Mouse (Mus musculus) CH12.LX (cell line): Measurements from ENCODE around the gene Pdia4. TPM values are rescaled to one million over a fixed set of nuclear protein-coding genes. Genes with fewer than 3 reads are reported as not detected.

Experiments
- DNase-seq: peaks from one replicate; pipeline ENCODE4 v3.0.0-alpha.2; 2013; ENCODE audit errors: extremely low read depth
- H3K27ac ChIP-seq: 2 replicates; pipeline ENCODE4 v1.5.1; 2012; ENCODE audit warnings: low read depth, mild to moderate bottlenecking, control low read depth, moderate library complexity; ENCODE audit not compliant: insufficient read depth
- H3K27me3 ChIP-seq: replicated peaks from 2 replicates; pipeline ENCODE3; 2012; ENCODE audit warnings: inconsistent platforms
- H3K36me3 ChIP-seq, 2 experiments: replicated peaks in 1 of 2; 2 replicates each; pipeline versions ENCODE3 to v1.6.1; 2012; ENCODE audit warnings: inconsistent platforms in 1 of 2, low read length in 1 of 2, mild to moderate bottlenecking in 1 of 2, mixed read lengths in 1 of 2, moderate library complexity in 1 of 2; ENCODE audit not compliant: control insufficient read depth in 1 of 2, insufficient read depth in 1 of 2
- H3K4me1 ChIP-seq, 2 experiments: 2 replicates each; pipeline ENCODE4 v1.6.1; 2012; ENCODE audit warnings: inconsistent platforms in 1 of 2, moderate library complexity in 1 of 2; ENCODE audit not compliant: insufficient read depth in 2 of 2, control insufficient read depth in 1 of 2
- H3K4me2 ChIP-seq: 2 replicates; pipeline ENCODE4 v1.6.1; 2012; ENCODE audit warnings: low read depth, mild to moderate bottlenecking, control low read depth; ENCODE audit not compliant: poor library complexity, insufficient read depth, severe bottlenecking
- H3K4me3 ChIP-seq, 3 experiments: fragments of 150-350 bp in 1 of 3; sonication (generic) in 1 of 3; replicated peaks in 1 of 3; 2 replicates each; pipeline versions ENCODE3 to v1.5.1; 2011 to 2012; ENCODE audit warnings: low read depth in 2 of 3, low read length in 2 of 3, mild to moderate bottlenecking in 2 of 3, moderate library complexity in 2 of 3, control low read depth in 1 of 3, improper control_type of control experiment in 1 of 3, inconsistent platforms in 1 of 3, mixed read lengths in 1 of 3; ENCODE audit not compliant: poor library complexity in 1 of 3
- H3K79me2 ChIP-seq: replicated peaks from 2 replicates; pipeline ENCODE4 v1.6.1; 2012; ENCODE audit warnings: mild to moderate bottlenecking, moderate library complexity; ENCODE audit not compliant: control insufficient read depth, poor library complexity, insufficient read depth, severe bottlenecking; ENCODE audit errors: extremely low read depth
- H3K9ac ChIP-seq: 2 replicates; pipeline ENCODE4 v1.6.1; 2012; ENCODE audit warnings: low read depth, mild to moderate bottlenecking, control low read depth, moderate library complexity; ENCODE audit not compliant: insufficient read depth
- H3K9me3 ChIP-seq: replicated peaks from 2 replicates; pipeline ENCODE3; 2012; ENCODE audit warnings: low read length, inconsistent platforms, mixed read lengths
- BHLHE40 ChIP-seq: IDR thresholded peaks from 2 replicates; pipeline ENCODE4 v1.6.1; 2011; ENCODE audit warnings: mild to moderate bottlenecking, low read depth, low read length, improper control_type of control experiment
- CHD1 ChIP-seq: IDR thresholded peaks from 2 replicates; pipeline ENCODE4 v1.6.1; 2012; ENCODE audit warnings: low read depth, low read length, improper control_type of control experiment, inconsistent platforms
- CHD2 ChIP-seq: IDR thresholded peaks from 2 replicates; pipeline ENCODE4 v1.6.1; 2011; ENCODE audit warnings: low read length, improper control_type of control experiment
- CTCF ChIP-seq, 2 experiments: IDR thresholded peaks in 1 of 2; conservative IDR thresholded peaks in 1 of 2; 2 replicates each; pipeline ENCODE4 v1.5.1; 2011 to 2012; ENCODE audit warnings: low read depth in 2 of 2, low read length in 2 of 2, improper control_type of control experiment in 1 of 2, inconsistent platforms in 1 of 2, mild to moderate bottlenecking in 1 of 2, moderate library complexity in 1 of 2
- E2F4 ChIP-seq: IDR thresholded peaks from 2 replicates; pipeline ENCODE4 v1.6.1; 2011; ENCODE audit warnings: low read depth, low read length, improper control_type of control experiment; ENCODE audit not compliant: insufficient replicate concordance
- ELF1 ChIP-seq: IDR thresholded peaks from 2 replicates; pipeline ENCODE4 v1.6.1; 2014; ENCODE audit warnings: low read depth, mild to moderate bottlenecking, inconsistent platforms, low read length, improper control_type of control experiment
- ETS1 ChIP-seq: conservative IDR thresholded peaks from 2 replicates; pipeline ENCODE4 v1.6.1; 2012; ENCODE audit warnings: low read depth, mild to moderate bottlenecking, inconsistent platforms, low read length, improper control_type of control experiment, moderate library complexity
- GABPA ChIP-seq: IDR thresholded peaks from 2 replicates; pipeline ENCODE4 v1.6.1; 2012; ENCODE audit warnings: low read depth, low read length, improper control_type of control experiment, inconsistent platforms; ENCODE audit not compliant: insufficient replicate concordance
- HCFC1 ChIP-seq: IDR thresholded peaks from 2 replicates; pipeline ENCODE4 v1.6.1; 2012; ENCODE audit warnings: low read depth, mild to moderate bottlenecking, inconsistent platforms, low read length, improper control_type of control experiment
- IRF4 ChIP-seq: IDR thresholded peaks from 2 replicates; pipeline ENCODE4 v1.6.1; 2014; ENCODE audit warnings: low read depth, mild to moderate bottlenecking, inconsistent platforms, low read length, improper control_type of control experiment
- JUN ChIP-seq: IDR thresholded peaks from 2 replicates; pipeline ENCODE4 v1.6.1; 2011; ENCODE audit warnings: low read depth, mild to moderate bottlenecking, low read length, improper control_type of control experiment, moderate library complexity; ENCODE audit not compliant: insufficient read depth
- JUND ChIP-seq: conservative IDR thresholded peaks from 2 replicates; pipeline ENCODE4 v1.6.1; 2011; ENCODE audit warnings: low read depth, low read length, improper control_type of control experiment
- KAT2A ChIP-seq: IDR thresholded peaks from 2 replicates; pipeline ENCODE4 v1.6.1; 2012; ENCODE audit warnings: low read length, improper control_type of control experiment, inconsistent platforms; ENCODE audit not compliant: insufficient replicate concordance
- MAFK ChIP-seq: IDR thresholded peaks from 2 replicates; pipeline ENCODE4 v1.6.1; 2011; ENCODE audit warnings: low read length, improper control_type of control experiment; ENCODE audit not compliant: insufficient replicate concordance
- MAX ChIP-seq: IDR thresholded peaks from 2 replicates; pipeline ENCODE4 v1.6.1; 2011; ENCODE audit warnings: low read length, improper control_type of control experiment
- MAZ ChIP-seq: IDR thresholded peaks from 2 replicates; pipeline ENCODE4 v1.6.1; 2012; ENCODE audit warnings: low read depth, mild to moderate bottlenecking, inconsistent platforms, low read length, improper control_type of control experiment, moderate library complexity
- MEF2A ChIP-seq: IDR thresholded peaks from 2 replicates; pipeline ENCODE4 v1.6.1; 2014; ENCODE audit warnings: low read depth, mild to moderate bottlenecking, inconsistent platforms, low read length, improper control_type of control experiment, borderline replicate concordance
- MXI1 ChIP-seq: IDR thresholded peaks from 2 replicates; pipeline ENCODE4 v1.6.1; 2011; ENCODE audit warnings: mild to moderate bottlenecking, low read depth, low read length, improper control_type of control experiment
- MYC ChIP-seq: IDR thresholded peaks from 2 replicates; pipeline ENCODE4 v1.6.1; 2011; ENCODE audit warnings: low read depth, mild to moderate bottlenecking, improper control_type of control experiment, low read length
- NELFE ChIP-seq: IDR thresholded peaks from 2 replicates; pipeline ENCODE4 v1.6.1; 2011; ENCODE audit warnings: low read depth, low read length, improper control_type of control experiment
- NRF1 ChIP-seq: IDR thresholded peaks from 2 replicates; pipeline ENCODE4 v1.6.1; 2014; ENCODE audit warnings: low read depth, mild to moderate bottlenecking, inconsistent platforms, low read length, improper control_type of control experiment, moderate library complexity
- PAX5 ChIP-seq: IDR thresholded peaks from 2 replicates; pipeline ENCODE4 v1.6.1; 2012; ENCODE audit warnings: low read length, inconsistent platforms, mixed read lengths
- POLR2A ChIP-seq: IDR thresholded peaks from 2 replicates; pipeline ENCODE4 v1.6.1; 2011; ENCODE audit warnings: low read depth, mild to moderate bottlenecking, improper control_type of control experiment, low read length
- RAD21 ChIP-seq: IDR thresholded peaks from 2 replicates; pipeline ENCODE4 v1.6.1; 2011; ENCODE audit warnings: low read depth, mild to moderate bottlenecking, low read length, improper control_type of control experiment, moderate library complexity
- RCOR1 ChIP-seq: conservative IDR thresholded peaks from 2 replicates; pipeline ENCODE4 v1.6.1; 2012; ENCODE audit warnings: low read depth, mild to moderate bottlenecking, inconsistent platforms, low read length, improper control_type of control experiment
- SIN3A ChIP-seq: IDR thresholded peaks from 2 replicates; pipeline ENCODE4 v1.6.1; 2012; ENCODE audit warnings: low read length, improper control_type of control experiment, inconsistent platforms
- SMC3 ChIP-seq: IDR thresholded peaks from 2 replicates; pipeline ENCODE4 v1.6.1; 2011; ENCODE audit warnings: low read depth, low read length, improper control_type of control experiment
- TBP ChIP-seq: conservative IDR thresholded peaks from 2 replicates; pipeline ENCODE4 v1.6.1; 2011; ENCODE audit warnings: low read depth, low read length, improper control_type of control experiment
- TCF12 ChIP-seq: IDR thresholded peaks from 2 replicates; pipeline ENCODE4 v1.6.1; 2014; ENCODE audit warnings: low read depth, mild to moderate bottlenecking, inconsistent platforms, low read length, improper control_type of control experiment
- UBTF ChIP-seq: IDR thresholded peaks from 2 replicates; pipeline ENCODE4 v1.6.1; 2012; ENCODE audit warnings: low read depth, mild to moderate bottlenecking, inconsistent platforms, low read length, improper control_type of control experiment, moderate library complexity
- ZC3H11A ChIP-seq: IDR thresholded peaks from 2 replicates; pipeline ENCODE4 v1.6.1; 2012; ENCODE audit warnings: low read depth, mild to moderate bottlenecking, inconsistent platforms, low read length, improper control_type of control experiment
- ZKSCAN1 ChIP-seq: IDR thresholded peaks from 2 replicates; pipeline ENCODE4 v1.6.1; 2012; ENCODE audit warnings: low read depth, inconsistent platforms, low read length, improper control_type of control experiment, borderline replicate concordance
- ZMIZ1 ChIP-seq: IDR thresholded peaks from 2 replicates; pipeline ENCODE4 v1.6.1; 2012; ENCODE audit warnings: low read depth, mild to moderate bottlenecking, inconsistent platforms, low read length, improper control_type of control experiment
- ZNF384 ChIP-seq: IDR thresholded peaks from 2 replicates; pipeline ENCODE4 v1.6.1; 2012; ENCODE audit warnings: low read depth, low read length, improper control_type of control experiment, inconsistent platforms
- dilution Hi-C: fragments of 300-500 bp; cut with MboI; formaldehyde crosslinking; loops from 2 replicates; pipeline ENCODE4 v1.14.3; 2020; ENCODE audit warnings: low sequenced_read_pairs; ENCODE audit not compliant: extremely low pct_unique_long_range_greater_than_20kb, extremely low pct_ligation_motif_present
- in situ Hi-C: fragments of 300-500 bp; cut with MboI; formaldehyde crosslinking; loops from 3 replicates; pipeline ENCODE4 v1.14.3; 2019; ENCODE audit warnings: low sequenced_read_pairs, low pct_ligation_motif_present, low pct_unique_long_range_greater_than_20kb, mixed read lengths
- polyA plus RNA-seq: library from polyadenylated mRNA; unstranded; fragments of >175 nt; gene quantifications from 2 replicates; pipeline ENCODE4 v1.2.1, GENCODE M21; 2012; ENCODE audit warnings: low read depth; ENCODE audit not compliant: insufficient read length
- total RNA-seq, 2 experiments: library from RNA; depleted of rRNA; stranded (reverse); fragments of 300-350 nt in 1 of 2; fragments of >200 nt in 1 of 2; gene quantifications; 2 replicates each; pipeline ENCODE4 v1.2.3; 2012 to 2014

Pdia4 gene
- total and polyA plus RNA-seq, 3 experiments, result 186 to 242 (median 204) TPM

DNA sequence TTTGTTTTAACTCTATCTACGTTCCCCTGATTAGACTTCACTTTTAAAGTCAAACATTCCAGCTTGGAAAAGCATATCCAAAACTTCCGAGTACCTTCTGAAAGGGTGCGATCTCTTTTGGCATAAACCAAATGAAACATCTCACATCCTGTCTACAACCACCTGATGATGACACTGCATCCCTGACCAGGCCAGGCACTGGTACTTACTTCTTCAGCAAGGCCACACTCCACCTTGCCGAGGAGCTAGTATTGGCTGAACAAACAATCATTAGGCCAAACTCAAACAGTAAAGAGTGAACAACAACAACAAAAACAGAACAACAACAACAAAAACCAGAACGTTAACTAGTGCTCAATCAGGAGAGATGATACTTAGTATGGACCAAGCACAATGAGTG lies 1.9 kb downstream of the Pdia4 start:
- peaks cover 16 to 32% of the 10 kb centered on the region in 2 experiments for H3K4me1 ChIP-seq
- dilution Hi-C loops, result no loop called here

DNA sequence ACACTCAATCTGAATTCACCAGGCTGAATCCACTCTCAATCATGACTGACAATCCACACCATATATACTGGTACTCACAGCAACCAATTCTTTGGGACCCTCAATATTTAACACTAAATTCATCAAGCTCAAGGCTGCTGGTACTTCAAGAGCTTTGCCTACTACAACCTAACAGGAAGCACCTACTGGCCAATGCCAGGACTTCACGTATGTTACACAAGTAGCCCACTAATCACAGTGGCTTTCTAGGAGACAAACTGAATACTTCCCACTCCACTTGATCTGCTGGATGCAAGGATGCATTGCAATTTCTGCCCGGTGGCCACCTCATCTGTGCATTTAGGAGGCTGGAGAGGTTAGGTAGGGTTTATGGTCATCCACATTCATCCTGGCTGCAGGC lies 3.0 kb downstream of the Pdia4 start:
- H3K36me3 ChIP-seq, result peaks cover 17% of the 10 kb centered on the region in 2 experiments
- peaks cover 73% of the 10 kb centered on the region for H3K79me2 ChIP-seq
- H3K27ac ChIP-seq, result peak overlapping the region; percentile 66; the same call in 1 of the 2 replicates
- TF ChIP-seq NRF1 (no peak), POLR2A (no peak), GABPA (no peak), ZNF384 (no peak), CHD2 (no peak), PAX5 (no peak), JUND (0 out of 2 replicates have a peak, but pooled peaks have one; percentile 15), IRF4 (no peak), ZKSCAN1 (no peak), NELFE (0 out of 2 replicates have a peak, but pooled peaks have one; percentile 21), RCOR1 (no peak), MAZ (no peak), ETS1 (no peak), E2F4 (no peak), CHD1 (no peak; the same call in 1 of the 2 replicates), MEF2A (no peak), MYC (no peak), TCF12 (no peak), JUN (no peak), BHLHE40 (no peak), SMC3 (no peak), CTCF (conservative IDR thresholded peaks at IDR 0.05 in 1 of 2, IDR thresholded peaks at IDR 0.05 in 1 of 2; ENCODE audit: low read depth in 2 of 2, low read length in 2 of 2) (peak in 1 of 2 experiments; percentile 17; a peak in 1 of 4 replicates)
- no peaks in the 10 kb centered on the region for H3K9me3 ChIP-seq
- no peaks in the 10 kb centered on the region for H3K27me3 ChIP-seq
- H3K4me2 ChIP-seq, result peak overlapping the region; percentile 100
- DNase-seq, result no peak
- H3K9ac ChIP-seq, result peak overlapping the region; percentile 56
- dilution Hi-C loops (no loop called here), in situ Hi-C loops (no loop called here)
- peak overlapping the region; percentile 35 to 97 (median 44) for H3K4me3 ChIP-seq
- H3K4me1 ChIP-seq, result peaks cover 19 to 43% of the 10 kb centered on the region in 2 experiments

More for the DNA sequence above, 1.9 kb downstream of the Pdia4 start:
- H3K4me3 ChIP-seq, result peak overlapping the region; percentile 69 to 97 (median 91)
- TF ChIP-seq HCFC1, result no peak
- peak; percentile 58; the same call in 1 of the 2 replicates for TF ChIP-seq MAFK
- no peak for TF ChIP-seq ZNF384
- TF ChIP-seq MYC, result 0 out of 2 replicates have a peak, but pooled peaks have one; percentile 36
- no peak for TF ChIP-seq ZC3H11A
- no peak for TF ChIP-seq RAD21
- 0 out of 2 replicates have a peak, but pooled peaks have one; percentile 22 for TF ChIP-seq POLR2A
- TF ChIP-seq SIN3A, result no peak
- TF ChIP-seq MAZ, result no peak
- TF ChIP-seq MAX, result no peak
- no peak for TF ChIP-seq NRF1
- TF ChIP-seq PAX5, result no peak
- TF ChIP-seq CHD2, result 0 out of 2 replicates have a peak, but pooled peaks have one; percentile 40
- TF ChIP-seq JUN, result no peak
- 0 out of 2 replicates have a peak, but pooled peaks have one; percentile 10 for TF ChIP-seq BHLHE40
- no peak for TF ChIP-seq ZMIZ1
- no peak for TF ChIP-seq ELF1
- TF ChIP-seq NELFE, result no peak
- TF ChIP-seq TCF12, result peak; percentile 33; the same call in 1 of the 2 replicates
- 0 out of 2 replicates have a peak, but pooled peaks have one; percentile 37 for TF ChIP-seq CHD1
- TF ChIP-seq TBP, result no peak
- TF ChIP-seq MXI1, result no peak
- 0 out of 2 replicates have a peak, but pooled peaks have one; percentile 43 for TF ChIP-seq KAT2A
- 0 out of 2 replicates have a peak, but pooled peaks have one; percentile 37 for TF ChIP-seq RCOR1
- TF ChIP-seq UBTF, result no peak
- TF ChIP-seq E2F4, result no peak
- peak overlapping the region; percentile 98 for H3K9ac ChIP-seq
- H3K9me3 ChIP-seq, result no peaks in the 10 kb centered on the region
- peak overlapping the region; percentile 60 for H3K27ac ChIP-seq
- H3K4me2 ChIP-seq, result peak overlapping the region; percentile 100
- no peak for DNase-seq
- H3K27me3 ChIP-seq, result no peaks in the 10 kb centered on the region
- H3K36me3 ChIP-seq, result peaks cover 7% of the 10 kb centered on the region in 2 experiments
- in situ Hi-C loops, result no loop called here
- H3K79me2 ChIP-seq, result peaks cover 64% of the 10 kb centered on the region
